Mouse (Mus musculus) CH12.LX (cell line): ENCODE measurements around the gene Cfap61. TPM values are rescaled to one million over a fixed set of nuclear protein-coding genes. Genes with fewer than 3 reads are reported as not detected.

Source experiments
- DNase-seq: peaks from one replicate; pipeline ENCODE4 v3.0.0-alpha.2; 2013; ENCODE audit errors: extremely low read depth
- H3K27ac ChIP-seq: 2 replicates; pipeline ENCODE4 v1.5.1; 2012; ENCODE audit warnings: low read depth, mild to moderate bottlenecking, control low read depth, moderate library complexity; ENCODE audit not compliant: insufficient read depth
- H3K27me3 ChIP-seq: replicated peaks from 2 replicates; pipeline ENCODE3; 2012; ENCODE audit warnings: inconsistent platforms
- H3K36me3 ChIP-seq, 2 experiments: replicated peaks in 1 of 2; 2 replicates each; pipeline versions ENCODE3 to v1.6.1; 2012; ENCODE audit warnings: inconsistent platforms in 1 of 2, low read length in 1 of 2, mild to moderate bottlenecking in 1 of 2, mixed read lengths in 1 of 2, moderate library complexity in 1 of 2; ENCODE audit not compliant: control insufficient read depth in 1 of 2, insufficient read depth in 1 of 2
- H3K4me1 ChIP-seq, 2 experiments: 2 replicates each; pipeline ENCODE4 v1.6.1; 2012; ENCODE audit warnings: inconsistent platforms in 1 of 2, moderate library complexity in 1 of 2; ENCODE audit not compliant: insufficient read depth in 2 of 2, control insufficient read depth in 1 of 2
- H3K4me2 ChIP-seq: 2 replicates; pipeline ENCODE4 v1.6.1; 2012; ENCODE audit warnings: low read depth, mild to moderate bottlenecking, control low read depth; ENCODE audit not compliant: poor library complexity, insufficient read depth, severe bottlenecking
- H3K4me3 ChIP-seq, 3 experiments: fragments of 150-350 bp in 1 of 3; sonication (generic) in 1 of 3; replicated peaks in 1 of 3; 2 replicates each; pipeline versions ENCODE3 to v1.5.1; 2011 to 2012; ENCODE audit warnings: low read depth in 2 of 3, low read length in 2 of 3, mild to moderate bottlenecking in 2 of 3, moderate library complexity in 2 of 3, control low read depth in 1 of 3, improper control_type of control experiment in 1 of 3, inconsistent platforms in 1 of 3, mixed read lengths in 1 of 3; ENCODE audit not compliant: poor library complexity in 1 of 3
- H3K79me2 ChIP-seq: replicated peaks from 2 replicates; pipeline ENCODE4 v1.6.1; 2012; ENCODE audit warnings: mild to moderate bottlenecking, moderate library complexity; ENCODE audit not compliant: control insufficient read depth, poor library complexity, insufficient read depth, severe bottlenecking; ENCODE audit errors: extremely low read depth
- H3K9ac ChIP-seq: 2 replicates; pipeline ENCODE4 v1.6.1; 2012; ENCODE audit warnings: low read depth, mild to moderate bottlenecking, control low read depth, moderate library complexity; ENCODE audit not compliant: insufficient read depth
- H3K9me3 ChIP-seq: replicated peaks from 2 replicates; pipeline ENCODE3; 2012; ENCODE audit warnings: low read length, inconsistent platforms, mixed read lengths
- CHD1 ChIP-seq: IDR thresholded peaks from 2 replicates; pipeline ENCODE4 v1.6.1; 2012; ENCODE audit warnings: low read depth, low read length, improper control_type of control experiment, inconsistent platforms
- CHD2 ChIP-seq: IDR thresholded peaks from 2 replicates; pipeline ENCODE4 v1.6.1; 2011; ENCODE audit warnings: low read length, improper control_type of control experiment
- CTCF ChIP-seq, 2 experiments: IDR thresholded peaks in 1 of 2; conservative IDR thresholded peaks in 1 of 2; 2 replicates each; pipeline ENCODE4 v1.5.1; 2011 to 2012; ENCODE audit warnings: low read depth in 2 of 2, low read length in 2 of 2, improper control_type of control experiment in 1 of 2, inconsistent platforms in 1 of 2, mild to moderate bottlenecking in 1 of 2, moderate library complexity in 1 of 2
- ELF1 ChIP-seq: IDR thresholded peaks from 2 replicates; pipeline ENCODE4 v1.6.1; 2014; ENCODE audit warnings: low read depth, mild to moderate bottlenecking, inconsistent platforms, low read length, improper control_type of control experiment
- EP300 ChIP-seq: IDR thresholded peaks from 2 replicates; pipeline ENCODE4 v1.6.1; 2011; ENCODE audit warnings: low read length, improper control_type of control experiment
- GABPA ChIP-seq: IDR thresholded peaks from 2 replicates; pipeline ENCODE4 v1.6.1; 2012; ENCODE audit warnings: low read depth, low read length, improper control_type of control experiment, inconsistent platforms; ENCODE audit not compliant: insufficient replicate concordance
- HCFC1 ChIP-seq: IDR thresholded peaks from 2 replicates; pipeline ENCODE4 v1.6.1; 2012; ENCODE audit warnings: low read depth, mild to moderate bottlenecking, inconsistent platforms, low read length, improper control_type of control experiment
- JUN ChIP-seq: IDR thresholded peaks from 2 replicates; pipeline ENCODE4 v1.6.1; 2011; ENCODE audit warnings: low read depth, mild to moderate bottlenecking, low read length, improper control_type of control experiment, moderate library complexity; ENCODE audit not compliant: insufficient read depth
- KAT2A ChIP-seq: IDR thresholded peaks from 2 replicates; pipeline ENCODE4 v1.6.1; 2012; ENCODE audit warnings: low read length, improper control_type of control experiment, inconsistent platforms; ENCODE audit not compliant: insufficient replicate concordance
- MAX ChIP-seq: IDR thresholded peaks from 2 replicates; pipeline ENCODE4 v1.6.1; 2011; ENCODE audit warnings: low read length, improper control_type of control experiment
- MAZ ChIP-seq: IDR thresholded peaks from 2 replicates; pipeline ENCODE4 v1.6.1; 2012; ENCODE audit warnings: low read depth, mild to moderate bottlenecking, inconsistent platforms, low read length, improper control_type of control experiment, moderate library complexity
- MEF2A ChIP-seq: IDR thresholded peaks from 2 replicates; pipeline ENCODE4 v1.6.1; 2014; ENCODE audit warnings: low read depth, mild to moderate bottlenecking, inconsistent platforms, low read length, improper control_type of control experiment, borderline replicate concordance
- MXI1 ChIP-seq: IDR thresholded peaks from 2 replicates; pipeline ENCODE4 v1.6.1; 2011; ENCODE audit warnings: mild to moderate bottlenecking, low read depth, low read length, improper control_type of control experiment
- NELFE ChIP-seq: IDR thresholded peaks from 2 replicates; pipeline ENCODE4 v1.6.1; 2011; ENCODE audit warnings: low read depth, low read length, improper control_type of control experiment
- NRF1 ChIP-seq: IDR thresholded peaks from 2 replicates; pipeline ENCODE4 v1.6.1; 2014; ENCODE audit warnings: low read depth, mild to moderate bottlenecking, inconsistent platforms, low read length, improper control_type of control experiment, moderate library complexity
- POLR2A ChIP-seq: IDR thresholded peaks from 2 replicates; pipeline ENCODE4 v1.6.1; 2011; ENCODE audit warnings: low read depth, mild to moderate bottlenecking, improper control_type of control experiment, low read length
- POLR2AphosphoS2 ChIP-seq: IDR thresholded peaks from 2 replicates; pipeline ENCODE4 v1.6.1; 2011; ENCODE audit warnings: low read depth, low read length, improper control_type of control experiment
- RAD21 ChIP-seq: IDR thresholded peaks from 2 replicates; pipeline ENCODE4 v1.6.1; 2011; ENCODE audit warnings: low read depth, mild to moderate bottlenecking, low read length, improper control_type of control experiment, moderate library complexity
- RCOR1 ChIP-seq: conservative IDR thresholded peaks from 2 replicates; pipeline ENCODE4 v1.6.1; 2012; ENCODE audit warnings: low read depth, mild to moderate bottlenecking, inconsistent platforms, low read length, improper control_type of control experiment
- SIN3A ChIP-seq: IDR thresholded peaks from 2 replicates; pipeline ENCODE4 v1.6.1; 2012; ENCODE audit warnings: low read length, improper control_type of control experiment, inconsistent platforms
- SMC3 ChIP-seq: IDR thresholded peaks from 2 replicates; pipeline ENCODE4 v1.6.1; 2011; ENCODE audit warnings: low read depth, low read length, improper control_type of control experiment
- TBP ChIP-seq: conservative IDR thresholded peaks from 2 replicates; pipeline ENCODE4 v1.6.1; 2011; ENCODE audit warnings: low read depth, low read length, improper control_type of control experiment
- ZKSCAN1 ChIP-seq: IDR thresholded peaks from 2 replicates; pipeline ENCODE4 v1.6.1; 2012; ENCODE audit warnings: low read depth, inconsistent platforms, low read length, improper control_type of control experiment, borderline replicate concordance
- ZMIZ1 ChIP-seq: IDR thresholded peaks from 2 replicates; pipeline ENCODE4 v1.6.1; 2012; ENCODE audit warnings: low read depth, mild to moderate bottlenecking, inconsistent platforms, low read length, improper control_type of control experiment
- ZNF384 ChIP-seq: IDR thresholded peaks from 2 replicates; pipeline ENCODE4 v1.6.1; 2012; ENCODE audit warnings: low read depth, low read length, improper control_type of control experiment, inconsistent platforms
- dilution Hi-C: fragments of 300-500 bp; cut with MboI; formaldehyde crosslinking; loops from 2 replicates; pipeline ENCODE4 v1.14.3; 2020; ENCODE audit warnings: low sequenced_read_pairs; ENCODE audit not compliant: extremely low pct_unique_long_range_greater_than_20kb, extremely low pct_ligation_motif_present
- in situ Hi-C: fragments of 300-500 bp; cut with MboI; formaldehyde crosslinking; loops from 3 replicates; pipeline ENCODE4 v1.14.3; 2019; ENCODE audit warnings: low sequenced_read_pairs, low pct_ligation_motif_present, low pct_unique_long_range_greater_than_20kb, mixed read lengths
- polyA plus RNA-seq: library from polyadenylated mRNA; unstranded; fragments of >175 nt; gene quantifications from 2 replicates; pipeline ENCODE4 v1.2.1, GENCODE M21; 2012; ENCODE audit warnings: low read depth; ENCODE audit not compliant: insufficient read length
- total RNA-seq, 2 experiments: library from RNA; depleted of rRNA; stranded (reverse); fragments of 300-350 nt in 1 of 2; fragments of >200 nt in 1 of 2; gene quantifications; 2 replicates each; pipeline ENCODE4 v1.2.3; 2012 to 2014

Cfap61 gene
- total and polyA plus RNA-seq, 3 experiments = 0.34 TPM; not detected in 2

GRCm38 (mm10) chr2:146217227-146217980 is 282.8 kb downstream of the Cfap61 start:
- Histone ChIP-seq H3K27ac (no peak overlapping the region), H3K9ac (no peak overlapping the region), H3K4me3 (peak overlapping the region in 1 of 3 experiments; percentile 35), H3K4me1 (peaks cover 4 to 37% of the 10 kb centered on the region in 2 experiments; a peak in 3 of 4 replicates), H3K36me3 (no peaks in the 10 kb centered on the region), H3K4me2 (0 out of 2 replicates have a peak overlapping the region, but pooled peaks have one; percentile 1), H3K9me3 (peaks cover 28% of the 10 kb centered on the region), H3K27me3 (no peaks in the 10 kb centered on the region), H3K79me2 (no peaks in the 10 kb centered on the region)
- TF ChIP-seq NELFE (no peak), EP300 (no peak), POLR2A (no peak), MXI1 (no peak), HCFC1 (no peak), GABPA (no peak), MEF2A (no peak), ZMIZ1 (no peak), SIN3A (no peak), KAT2A (no peak), CTCF (conservative IDR thresholded peaks at IDR 0.05 in 1 of 2, IDR thresholded peaks at IDR 0.05 in 1 of 2; ENCODE audit: low read depth in 2 of 2, low read length in 2 of 2) (no peak), ELF1 (no peak), NRF1 (no peak), CHD2 (no peak)
- DNase-seq = peak; percentile 41
- in situ Hi-C loops (no loop called here), dilution Hi-C loops (no loop called here)

GRCm38 (mm10) chr2:146218161-146218691 is 283.6 kb downstream of the Cfap61 start:
- no peaks in the 10 kb centered on the region for H3K27me3 ChIP-seq
- in situ Hi-C loops (no loop called here), dilution Hi-C loops (no loop called here)
- H3K4me2 ChIP-seq = no peak overlapping the region
- no peak overlapping the region for H3K27ac ChIP-seq
- no peak overlapping the region for H3K4me3 ChIP-seq
- TF ChIP-seq MAX = no peak
- TF ChIP-seq KAT2A = no peak
- TF ChIP-seq MAZ = no peak
- no peak for TF ChIP-seq MEF2A
- TF ChIP-seq NELFE = no peak
- no peak for TF ChIP-seq TBP
- no peak for TF ChIP-seq ZKSCAN1
- no peak for TF ChIP-seq CHD1
- TF ChIP-seq ZMIZ1 = no peak
- TF ChIP-seq RCOR1 = no peak
- TF ChIP-seq RAD21 = no peak
- no peak for TF ChIP-seq JUN
- TF ChIP-seq POLR2AphosphoS2 = no peak
- no peak for TF ChIP-seq ZNF384
- no peak for TF ChIP-seq SMC3
- no peak for DNase-seq
- no peaks in the 10 kb centered on the region for H3K79me2 ChIP-seq
- no peaks in the 10 kb centered on the region for H3K36me3 ChIP-seq
- H3K4me1 ChIP-seq = peaks cover 4 to 37% of the 10 kb centered on the region in 2 experiments; a peak in 3 of 4 replicates
- H3K9ac ChIP-seq = no peak overlapping the region
- peaks cover 36% of the 10 kb centered on the region for H3K9me3 ChIP-seq
